Mouse (Mus musculus) midbrain, embryonic 15.5 days (tissue): ENCODE data around the gene Stard13. TPM values are rescaled to one million over a fixed set of nuclear protein-coding genes. Genes with fewer than 3 reads are reported as not detected.

Experiments used
- ATAC-seq: fragments of 200-750 bp; cut with Nextera tagmentation; replicated peaks from 2 replicates; pipeline ENCODE4 v1.8.0; 2017; ENCODE audit warnings: moderate TSS enrichment
- H3K27ac ChIP-seq: fragments of 300-500 bp; sonication (generic); 2 replicates; pipeline ENCODE4 v1.5.1; 2015; ENCODE audit warnings: mild to moderate bottlenecking, inconsistent platforms
- H3K27me3 ChIP-seq: fragments of 300-500 bp; sonication (generic); replicated peaks from 2 replicates; pipeline ENCODE4 v1.6.1; 2015; ENCODE audit warnings: inconsistent platforms
- H3K36me3 ChIP-seq: fragments of 300-500 bp; sonication (generic); replicated peaks from 2 replicates; pipeline ENCODE4 v1.6.1; 2015; ENCODE audit warnings: inconsistent platforms
- H3K4me1 ChIP-seq: fragments of 300-500 bp; sonication (generic); 2 replicates; pipeline ENCODE4 v1.6.1; 2015; ENCODE audit warnings: inconsistent platforms
- H3K4me2 ChIP-seq: fragments of 300-500 bp; sonication (generic); 2 replicates; pipeline ENCODE4 v1.6.1; 2015; ENCODE audit warnings: inconsistent platforms, mild to moderate bottlenecking, moderate library complexity
- H3K4me3 ChIP-seq: fragments of 300-500 bp; sonication (generic); 2 replicates; pipeline ENCODE4 v1.5.1; 2015; ENCODE audit warnings: mild to moderate bottlenecking, inconsistent platforms
- H3K9ac ChIP-seq: fragments of 300-500 bp; sonication (generic); 2 replicates; pipeline ENCODE4 v1.6.1; 2015; ENCODE audit warnings: mild to moderate bottlenecking, inconsistent platforms
- H3K9me3 ChIP-seq: fragments of 300-500 bp; sonication (generic); 2 replicates; pipeline ENCODE4 v1.6.1; 2016; ENCODE audit warnings: inconsistent platforms
- WGBS: fragments of 180-500 bp; shearing (Covaris S2); methylation state at CpG from one replicate; pipeline ENCODE4 v1.1.7; 2015; ENCODE audit warnings: mixed read lengths; 5-methylcytosine and 5-hydroxymethylcytosine counted together
- polyA plus RNA-seq: library from polyadenylated mRNA; unstranded; fragments of >200 nt; fragmentation: Nextera tagmentation; extraction: Ambion mirVana; gene quantifications from 2 replicates; pipeline ENCODE4 v1.2.1, GENCODE M21; 2015

Stard13 gene
- polyA plus RNA-seq, 1 experiment from 2014 or later: 4.0 TPM

GRCm38 (mm10) chr5:151077953-151078352 lies 155.7 kb downstream of the Stard13 start:
- Histone ChIP-seq H3K27ac (no peak overlapping the region), H3K9me3 (no peaks in the 10 kb centered on the region), H3K4me1 (no peaks in the 10 kb centered on the region), H3K27me3 (no peaks in the 10 kb centered on the region), H3K4me3 (no peak overlapping the region), H3K9ac (no peak overlapping the region), H3K36me3 (no peaks in the 10 kb centered on the region), H3K4me2 (no peak overlapping the region)
- WGBS: 100% methylated on average over 2 of the region's 2 CpGs
- no peak for ATAC-seq

- no peak overlapping the region for H3K27ac ChIP-seq
- no peak for ATAC-seq
Observed at GRCm38 (mm10) chr5:151076917-151077316, 156.7 kb downstream of the Stard13 start.

GRCm38 (mm10) chr5:151074282-151074681 lies 159.4 kb downstream of the Stard13 start:
- Histone ChIP-seq H3K9me3 (no peaks in the 10 kb centered on the region), H3K4me1 (0 out of 2 replicates have a peak, but pooled peaks cover 4% of the 10 kb centered on the region), H3K36me3 (no peaks in the 10 kb centered on the region), H3K4me2 (no peak overlapping the region), H3K9ac (no peak overlapping the region), H3K27ac (no peak overlapping the region), H3K27me3 (no peaks in the 10 kb centered on the region), H3K4me3 (no peak overlapping the region)
- ATAC-seq: no peak
- 83% methylated on average over 4 of the region's 4 CpGs for WGBS

More at GRCm38 (mm10) chr5:151076917-151077316, 156.7 kb downstream of the Stard13 start:
- H3K4me3 ChIP-seq: no peak overlapping the region
- no peaks in the 10 kb centered on the region for H3K4me1 ChIP-seq
- H3K9me3 ChIP-seq: no peaks in the 10 kb centered on the region
- H3K9ac ChIP-seq: no peak overlapping the region
- no peak overlapping the region for H3K4me2 ChIP-seq
- no peaks in the 10 kb centered on the region for H3K27me3 ChIP-seq
- H3K36me3 ChIP-seq: no peaks in the 10 kb centered on the region
- WGBS: 62% methylated on average over 3 of the region's 3 CpGs

GRCm38 (mm10) chr5:151071430-151071829 lies 162.2 kb downstream of the Stard13 start:
- no peak overlapping the region for H3K4me2 ChIP-seq
- 83% methylated on average over 6 of the region's 6 CpGs for WGBS
- H3K4me1 ChIP-seq: 0 out of 2 replicates have a peak, but pooled peaks cover 4% of the 10 kb centered on the region
- H3K27ac ChIP-seq: no peak overlapping the region
- H3K9me3 ChIP-seq: no peaks in the 10 kb centered on the region
- no peak overlapping the region for H3K4me3 ChIP-seq
- H3K9ac ChIP-seq: no peak overlapping the region
- ATAC-seq: no peak
- no peaks in the 10 kb centered on the region for H3K36me3 ChIP-seq
- no peaks in the 10 kb centered on the region for H3K27me3 ChIP-seq

- H3K4me2 ChIP-seq: no peak overlapping the region
- no peaks in the 10 kb centered on the region for H3K36me3 ChIP-seq
- H3K9ac ChIP-seq: no peak overlapping the region
- H3K4me1 ChIP-seq: 0 out of 2 replicates have a peak, but pooled peaks cover 4% of the 10 kb centered on the region
- ATAC-seq: no peak
- WGBS: 77% methylated on average over 6 of the region's 6 CpGs
- no peaks in the 10 kb centered on the region for H3K9me3 ChIP-seq
- no peak overlapping the region for H3K4me3 ChIP-seq
- no peaks in the 10 kb centered on the region for H3K27me3 ChIP-seq
- no peak overlapping the region for H3K27ac ChIP-seq
Observed at GRCm38 (mm10) chr5:151070896-151071295, 162.7 kb downstream of the Stard13 start.

GRCm38 (mm10) chr5:151069569-151069968 lies 164.1 kb downstream of the Stard13 start:
- Histone ChIP-seq H3K4me3 (no peak overlapping the region), H3K27ac (no peak overlapping the region), H3K4me2 (no peak overlapping the region), H3K9ac (no peak overlapping the region), H3K4me1 (0 out of 2 replicates have a peak, but pooled peaks cover 4% of the 10 kb centered on the region), H3K9me3 (no peaks in the 10 kb centered on the region), H3K36me3 (no peaks in the 10 kb centered on the region), H3K27me3 (no peaks in the 10 kb centered on the region)
- 84% methylated on average over 2 of the region's 2 CpGs for WGBS
- ATAC-seq: no peak

- no peaks in the 10 kb centered on the region for H3K27me3 ChIP-seq
- no peak overlapping the region for H3K4me3 ChIP-seq
- no peaks in the 10 kb centered on the region for H3K9me3 ChIP-seq
- no peaks in the 10 kb centered on the region for H3K4me1 ChIP-seq
- ATAC-seq: no peak
- H3K9ac ChIP-seq: no peak overlapping the region
- H3K36me3 ChIP-seq: no peaks in the 10 kb centered on the region
- no peak overlapping the region for H3K4me2 ChIP-seq
- H3K27ac ChIP-seq: no peak overlapping the region
- WGBS: 86% methylated on average over 5 of the region's 5 CpGs
Observed at GRCm38 (mm10) chr5:151066016-151066415, 167.6 kb downstream of the Stard13 start.

- H3K9ac ChIP-seq: no peak overlapping the region
- peaks cover 2% of the 10 kb centered on the region; the same call in 1 of the 2 replicates for H3K4me1 ChIP-seq
- no peak overlapping the region for H3K4me3 ChIP-seq
- H3K27me3 ChIP-seq: no peaks in the 10 kb centered on the region
- H3K4me2 ChIP-seq: no peak overlapping the region
- H3K36me3 ChIP-seq: no peaks in the 10 kb centered on the region
- H3K9me3 ChIP-seq: no peaks in the 10 kb centered on the region
- WGBS: 90% methylated on average over 1 of the region's 1 CpGs
- no peak for ATAC-seq
- no peak overlapping the region for H3K27ac ChIP-seq
Observed at GRCm38 (mm10) chr5:151065228-151065627, 168.4 kb downstream of the Stard13 start.

GRCm38 (mm10) chr5:151061942-151062341 lies 171.7 kb downstream of the Stard13 start:
- ATAC-seq: no peak
- Histone ChIP-seq H3K9me3 (no peaks in the 10 kb centered on the region), H3K4me2 (no peak overlapping the region), H3K27me3 (no peaks in the 10 kb centered on the region), H3K4me1 (peaks cover 3% of the 10 kb centered on the region; the same call in 1 of the 2 replicates), H3K9ac (no peak overlapping the region), H3K36me3 (no peaks in the 10 kb centered on the region), H3K27ac (no peak overlapping the region), H3K4me3 (no peak overlapping the region)
- 95% methylated on average over 2 of the region's 2 CpGs for WGBS

- no peak overlapping the region for H3K4me3 ChIP-seq
- WGBS: 82% methylated on average over 12 of the region's 12 CpGs
- H3K4me2 ChIP-seq: no peak overlapping the region
- no peak overlapping the region for H3K27ac ChIP-seq
- no peak overlapping the region for H3K9ac ChIP-seq
- H3K4me1 ChIP-seq: peaks cover 3% of the 10 kb centered on the region; the same call in 1 of the 2 replicates
- no peaks in the 10 kb centered on the region for H3K36me3 ChIP-seq
- H3K27me3 ChIP-seq: no peaks in the 10 kb centered on the region
- no peak for ATAC-seq
- no peaks in the 10 kb centered on the region for H3K9me3 ChIP-seq
Observed at GRCm38 (mm10) chr5:151060476-151060875, 173.2 kb downstream of the Stard13 start.

GRCm38 (mm10) chr5:151059772-151060171 lies 173.9 kb downstream of the Stard13 start:
- H3K4me3 ChIP-seq: no peak overlapping the region
- H3K9me3 ChIP-seq: no peaks in the 10 kb centered on the region
- H3K36me3 ChIP-seq: no peaks in the 10 kb centered on the region
- no peak overlapping the region for H3K4me2 ChIP-seq
- ATAC-seq: no peak
- H3K4me1 ChIP-seq: peaks cover 3% of the 10 kb centered on the region; the same call in 1 of the 2 replicates
- no peak overlapping the region for H3K9ac ChIP-seq
- H3K27me3 ChIP-seq: no peaks in the 10 kb centered on the region
- WGBS: 93% methylated on average over 5 of the region's 5 CpGs
- H3K27ac ChIP-seq: no peak overlapping the region

GRCm38 (mm10) chr5:151059352-151059751 lies 174.3 kb downstream of the Stard13 start:
- Histone ChIP-seq H3K36me3 (no peaks in the 10 kb centered on the region), H3K9ac (no peak overlapping the region), H3K27ac (no peak overlapping the region), H3K4me1 (peaks cover 3% of the 10 kb centered on the region; the same call in 1 of the 2 replicates), H3K4me3 (no peak overlapping the region), H3K27me3 (no peaks in the 10 kb centered on the region), H3K9me3 (no peaks in the 10 kb centered on the region), H3K4me2 (no peak overlapping the region)
- 92% methylated on average over 10 of the region's 10 CpGs for WGBS
- no peak for ATAC-seq

- WGBS: 94% methylated on average over 5 of the region's 5 CpGs
- Histone ChIP-seq H3K9ac (no peak overlapping the region), H3K36me3 (no peaks in the 10 kb centered on the region), H3K4me1 (peaks cover 3% of the 10 kb centered on the region; the same call in 1 of the 2 replicates), H3K9me3 (no peaks in the 10 kb centered on the region), H3K27ac (no peak overlapping the region), H3K27me3 (no peaks in the 10 kb centered on the region), H3K4me3 (no peak overlapping the region), H3K4me2 (no peak overlapping the region)
- ATAC-seq: no peak
Observed at GRCm38 (mm10) chr5:151057716-151058115, 175.9 kb downstream of the Stard13 start.
